Mouse (Mus musculus) liver, embryonic 15.5 days (tissue): ENCODE results near the gene P2ry2. TPM values are rescaled to one million over a fixed set of nuclear protein-coding genes. Genes with fewer than 3 reads are reported as not detected.

Source experiments
- ATAC-seq: fragments of 200-750 bp; cut with Nextera tagmentation; 2 replicates; pipeline ENCODE4 v1.8.0; 2017; ENCODE audit warnings: moderate number of reproducible peaks, mild to moderate bottlenecking, moderate library complexity; ENCODE audit not compliant: insufficient read depth
- H3K27ac ChIP-seq: fragments of 300-500 bp; sonication (generic); replicated peaks from 2 replicates; pipeline ENCODE4 v1.5.1; 2015; ENCODE audit warnings: mild to moderate bottlenecking, inconsistent platforms
- H3K27me3 ChIP-seq: fragments of 300-500 bp; sonication (generic); 2 replicates; pipeline ENCODE4 v1.6.1; 2015; ENCODE audit warnings: mild to moderate bottlenecking, inconsistent platforms
- H3K36me3 ChIP-seq: fragments of 300-500 bp; sonication (generic); replicated peaks from 2 replicates; pipeline ENCODE4 v1.6.1; 2015; ENCODE audit warnings: moderate library complexity, mild to moderate bottlenecking, inconsistent platforms
- H3K4me1 ChIP-seq: fragments of 300-500 bp; sonication (generic); replicated peaks from 2 replicates; pipeline ENCODE4 v1.6.1; 2015; ENCODE audit warnings: inconsistent platforms
- H3K4me2 ChIP-seq: fragments of 300-500 bp; sonication (generic); 2 replicates; pipeline ENCODE4 v1.6.1; 2015; ENCODE audit warnings: moderate library complexity, mild to moderate bottlenecking, inconsistent platforms
- H3K4me3 ChIP-seq: fragments of 300-500 bp; sonication (generic); replicated peaks from 2 replicates; pipeline ENCODE4 v1.5.1; 2015; ENCODE audit warnings: mild to moderate bottlenecking, inconsistent platforms
- H3K9ac ChIP-seq: fragments of 300-500 bp; sonication (generic); 2 replicates; pipeline ENCODE4 v1.6.1; 2015; ENCODE audit warnings: moderate library complexity, mild to moderate bottlenecking, inconsistent platforms
- H3K9me3 ChIP-seq: fragments of 300-500 bp; sonication (generic); replicated peaks from 2 replicates; pipeline ENCODE4 v1.6.1; 2016; ENCODE audit warnings: inconsistent platforms
- WGBS: fragments of 180-500 bp; shearing (Covaris S2); methylation state at CpG from one replicate; pipeline ENCODE4 v1.1.7; 2015; ENCODE audit warnings: mixed read lengths; ENCODE audit not compliant: insufficient replicate concordance; 5-methylcytosine and 5-hydroxymethylcytosine counted together
- polyA plus RNA-seq: library from polyadenylated mRNA; unstranded; fragments of >200 nt; fragmentation: Nextera tagmentation; extraction: Ambion mirVana; gene quantifications from 2 replicates; pipeline ENCODE4 v1.2.1, GENCODE M21; 2015

The P2ry2 gene
- polyA plus RNA-seq, 1 experiment from 2014 or later = 1.5 TPM

GRCm38 (mm10) chr7:101026836-101027235 is 14.2 kb upstream of the P2ry2 start:
- no peak for ATAC-seq
- Histone ChIP-seq H3K27me3 (no peaks in the 10 kb centered on the region), H3K9ac (no peak overlapping the region), H3K9me3 (no peaks in the 10 kb centered on the region), H3K4me1 (peaks cover 23% of the 10 kb centered on the region), H3K36me3 (no peaks in the 10 kb centered on the region), H3K27ac (no peak overlapping the region), H3K4me2 (no peak overlapping the region), H3K4me3 (no peak overlapping the region)
- WGBS = 28% methylated on average over 5 of the region's 5 CpGs

GRCm38 (mm10) chr7:101017492-101017891 is 4.8 kb upstream of the P2ry2 start:
- H3K4me1 ChIP-seq = peaks cover 2% of the 10 kb centered on the region
- WGBS = 47% methylated on average over 6 of the region's 6 CpGs
- peaks cover 22% of the 10 kb centered on the region for H3K27me3 ChIP-seq
- no peaks in the 10 kb centered on the region for H3K36me3 ChIP-seq
- no peaks in the 10 kb centered on the region for H3K9me3 ChIP-seq
- H3K4me3 ChIP-seq = no peak overlapping the region
- H3K9ac ChIP-seq = no peak overlapping the region
- H3K4me2 ChIP-seq = no peak overlapping the region
- no peak overlapping the region for H3K27ac ChIP-seq
- ATAC-seq = no peak

- no peaks in the 10 kb centered on the region for H3K36me3 ChIP-seq
- no peak overlapping the region for H3K4me2 ChIP-seq
- peaks cover 26% of the 10 kb centered on the region for H3K27me3 ChIP-seq
- H3K27ac ChIP-seq = no peak overlapping the region
- H3K9ac ChIP-seq = no peak overlapping the region
- peaks cover 6% of the 10 kb centered on the region for H3K4me1 ChIP-seq
- no peak for ATAC-seq
- 68% methylated on average over 7 of the region's 7 CpGs for WGBS
- no peaks in the 10 kb centered on the region for H3K9me3 ChIP-seq
- no peak overlapping the region for H3K4me3 ChIP-seq
These were observed 4.4 kb upstream of the P2ry2 start for GRCm38 (mm10) chr7:101017021-101017461.

- Histone ChIP-seq H3K27me3 (peaks cover 45% of the 10 kb centered on the region), H3K4me3 (no peak overlapping the region), H3K4me2 (no peak overlapping the region), H3K9ac (no peak overlapping the region), H3K36me3 (no peaks in the 10 kb centered on the region), H3K27ac (no peak overlapping the region), H3K4me1 (peaks cover 17% of the 10 kb centered on the region), H3K9me3 (no peaks in the 10 kb centered on the region)
- no peak for ATAC-seq
- 59% methylated on average over 1 of the region's 1 CpGs for WGBS
These were observed 2.3 kb upstream of the P2ry2 start for GRCm38 (mm10) chr7:101014985-101015384.

- Histone ChIP-seq H3K27ac (no peak overlapping the region), H3K4me2 (no peak overlapping the region), H3K9me3 (no peaks in the 10 kb centered on the region), H3K4me1 (peaks cover 17% of the 10 kb centered on the region), H3K4me3 (no peak overlapping the region), H3K36me3 (no peaks in the 10 kb centered on the region), H3K9ac (no peak overlapping the region), H3K27me3 (peaks cover 45% of the 10 kb centered on the region)
- 57% methylated on average over 9 of the region's 9 CpGs for WGBS
- ATAC-seq = no peak
These were observed 1.4 kb upstream of the P2ry2 start for GRCm38 (mm10) chr7:101014041-101014440.

- Histone ChIP-seq H3K4me2 (peak overlapping the region; percentile 73), H3K27me3 (peaks cover 45% of the 10 kb centered on the region), H3K4me1 (peaks cover 17% of the 10 kb centered on the region), H3K9me3 (no peaks in the 10 kb centered on the region), H3K36me3 (no peaks in the 10 kb centered on the region), H3K4me3 (peak overlapping the region; percentile 56), H3K9ac (peak overlapping the region; percentile 45), H3K27ac (peak overlapping the region; percentile 53)
- under 1% methylated on average over 53 of the region's 53 CpGs for WGBS
- peak; percentile 90 for ATAC-seq
These were observed 842 bp downstream of the P2ry2 start for GRCm38 (mm10) chr7:101011681-101012367.

GRCm38 (mm10) chr7:101010741-101011140 is 1.9 kb downstream of the P2ry2 start:
- Histone ChIP-seq H3K4me3 (peak overlapping the region; percentile 56; the same call in 1 of the 2 replicates), H3K4me1 (peaks cover 17% of the 10 kb centered on the region), H3K27ac (no peak overlapping the region), H3K4me2 (peak overlapping the region; percentile 73; the same call in 1 of the 2 replicates), H3K9ac (no peak overlapping the region), H3K27me3 (peaks cover 45% of the 10 kb centered on the region), H3K36me3 (no peaks in the 10 kb centered on the region), H3K9me3 (no peaks in the 10 kb centered on the region)
- WGBS = 56% methylated on average over 3 of the region's 3 CpGs
- ATAC-seq = no peak

- no peaks in the 10 kb centered on the region for H3K36me3 ChIP-seq
- no peak for ATAC-seq
- no peak overlapping the region for H3K9ac ChIP-seq
- peaks cover 14% of the 10 kb centered on the region for H3K4me1 ChIP-seq
- H3K27ac ChIP-seq = no peak overlapping the region
- no peak overlapping the region for H3K4me3 ChIP-seq
- no peak overlapping the region for H3K4me2 ChIP-seq
- H3K27me3 ChIP-seq = peaks cover 11% of the 10 kb centered on the region
- H3K9me3 ChIP-seq = no peaks in the 10 kb centered on the region
- 68% methylated on average over 2 of the region's 2 CpGs for WGBS
These were observed 6.5 kb downstream of the P2ry2 start for GRCm38 (mm10) chr7:101006201-101006600.

GRCm38 (mm10) chr7:101005119-101005518 is 7.5 kb downstream of the P2ry2 start:
- H3K4me3 ChIP-seq = no peak overlapping the region
- WGBS = 54% methylated on average over 4 of the region's 4 CpGs
- peaks cover 10% of the 10 kb centered on the region for H3K4me1 ChIP-seq
- no peaks in the 10 kb centered on the region for H3K36me3 ChIP-seq
- 0 out of 2 replicates have a peak, but pooled peaks cover 2% of the 10 kb centered on the region for H3K27me3 ChIP-seq
- no peak overlapping the region for H3K4me2 ChIP-seq
- ATAC-seq = no peak
- no peak overlapping the region for H3K27ac ChIP-seq
- no peaks in the 10 kb centered on the region for H3K9me3 ChIP-seq
- H3K9ac ChIP-seq = no peak overlapping the region

- 56% methylated on average over 11 of the region's 11 CpGs for WGBS
- Histone ChIP-seq H3K9me3 (no peaks in the 10 kb centered on the region), H3K27me3 (no peaks in the 10 kb centered on the region), H3K4me1 (peaks cover 10% of the 10 kb centered on the region), H3K4me3 (no peak overlapping the region), H3K4me2 (no peak overlapping the region), H3K36me3 (no peaks in the 10 kb centered on the region), H3K27ac (no peak overlapping the region), H3K9ac (no peak overlapping the region)
- no peak; the same call in 1 of the 2 replicates for ATAC-seq
These were observed 9.0 kb downstream of the P2ry2 start for GRCm38 (mm10) chr7:101003442-101004326.

- no peak overlapping the region for H3K4me2 ChIP-seq
- H3K4me3 ChIP-seq = no peak overlapping the region
- peaks cover 11% of the 10 kb centered on the region for H3K4me1 ChIP-seq
- no peaks in the 10 kb centered on the region for H3K27me3 ChIP-seq
- no peak overlapping the region for H3K27ac ChIP-seq
- WGBS = 65% methylated on average over 6 of the region's 6 CpGs
- H3K9ac ChIP-seq = no peak overlapping the region
- no peaks in the 10 kb centered on the region for H3K9me3 ChIP-seq
- ATAC-seq = no peak
- no peaks in the 10 kb centered on the region for H3K36me3 ChIP-seq
These were observed 10.4 kb downstream of the P2ry2 start for GRCm38 (mm10) chr7:101002274-101002673.
